Mouse (Mus musculus) gastrocnemius, adult 8-10 months (tissue): ENCODE measurements at regions not wholly inside any gene's neighbourhood (a gene's known extent, or its start where the extent isn't known, plus 50 kb on each side); places are given as distances from the start of the nearest gene placed in this dataset.

Experiments
- DNase-seq, 2 experiments: peaks; one replicate each; pipeline ENCODE4 v3.0.0; 2022; ENCODE audit warnings: low spot score in 2 of 2

- DNase-seq, result no peak
Observed at GRCm38 (mm10) chr12:28181265-28181664, 370.9 kb downstream of the Dcdc2c start.

- no peak for DNase-seq
Observed at GRCm38 (mm10) chr12:28176016-28176415, 376.2 kb downstream of the Dcdc2c start.

GRCm38 (mm10) chr12:28174078-28174477 is 378.1 kb downstream of the Dcdc2c start:
- no peak for DNase-seq

- DNase-seq, result no peak
Observed at GRCm38 (mm10) chr12:28158786-28159185, 393.4 kb downstream of the Dcdc2c start.

GRCm38 (mm10) chr12:28150759-28151158 is 401.4 kb downstream of the Dcdc2c start:
- no peak for DNase-seq

GRCm38 (mm10) chr12:28135810-28136592 is 416.2 kb downstream of the Dcdc2c start:
- no peak for DNase-seq

GRCm38 (mm10) chr12:28122766-28123165 is 429.4 kb downstream of the Dcdc2c start:
- no peak for DNase-seq

GRCm38 (mm10) chr12:28120106-28120505 is 432.1 kb downstream of the Dcdc2c start:
- DNase-seq, result no peak

GRCm38 (mm10) chr12:28090673-28091072 is 461.5 kb downstream of the Dcdc2c start:
- no peak for DNase-seq

- no peak for DNase-seq
Observed at GRCm38 (mm10) chr12:28085460-28085859, 466.7 kb downstream of the Dcdc2c start.

GRCm38 (mm10) chr12:28076606-28077005 is 475.6 kb downstream of the Dcdc2c start:
- no peak for DNase-seq

- no peak for DNase-seq
Observed at GRCm38 (mm10) chr12:28068584-28068983, 483.6 kb downstream of the Dcdc2c start.

GRCm38 (mm10) chr12:28060281-28060680 is 491.9 kb downstream of the Dcdc2c start:
- DNase-seq, result no peak

GRCm38 (mm10) chr12:28055518-28056280 is 496.5 kb downstream of the Dcdc2c start:
- no peak for DNase-seq

GRCm38 (mm10) chr12:28054444-28054843 is 497.8 kb downstream of the Dcdc2c start:
- DNase-seq, result no peak

- DNase-seq, result no peak
Observed at GRCm38 (mm10) chr12:28047989-28048388, 504.2 kb downstream of the Dcdc2c start.

GRCm38 (mm10) chr12:28038161-28038911 is 513.9 kb downstream of the Dcdc2c start:
- DNase-seq, result no peak

GRCm38 (mm10) chr12:27999170-27999569 is 553.0 kb downstream of the Dcdc2c start:
- no peak for DNase-seq

- DNase-seq, result no peak
Observed at GRCm38 (mm10) chr12:27992152-27992551, 560.0 kb downstream of the Dcdc2c start.

GRCm38 (mm10) chr12:27984261-27984841 is 567.8 kb downstream of the Dcdc2c start:
- no peak for DNase-seq

- no peak for DNase-seq
Observed at GRCm38 (mm10) chr12:27978257-27978931, 573.8 kb downstream of the Dcdc2c start.
